Mouse (Mus musculus): Measurements from ENCODE around the gene Nipbl. TPM values are rescaled to one million over a fixed set of nuclear protein-coding genes. Genes with fewer than 3 reads are reported as not detected.

Gene Nipbl
- total and polyA plus RNA-seq, 3 experiments = 7.3 to 147 (median 53.4) TPM

DNA sequence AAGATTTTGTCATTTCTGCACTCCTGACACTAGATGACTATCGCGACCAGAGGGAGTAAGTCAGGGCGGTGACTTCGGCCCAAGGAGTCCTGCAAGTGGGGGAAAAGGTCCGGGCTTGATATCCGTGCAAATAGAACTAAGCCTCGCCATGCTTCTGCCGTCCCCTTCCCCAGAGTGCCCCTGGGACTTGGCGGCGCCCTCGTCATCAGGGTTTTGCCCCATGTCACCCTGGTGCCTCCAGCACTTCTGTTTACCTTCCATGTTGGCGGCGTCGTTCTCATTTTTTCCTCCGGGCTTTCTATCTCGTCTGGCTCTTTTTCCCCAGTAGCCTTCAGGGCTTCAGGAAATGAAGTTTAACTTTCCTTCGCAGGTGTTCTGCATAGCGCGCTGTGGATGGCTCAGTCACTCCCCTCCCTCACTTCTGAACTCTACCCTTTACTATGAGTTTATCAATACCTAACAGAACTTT is 1.7 kb upstream of the Nipbl start:
- peaks cover 2% of the 10 kb centered on the region for H3K36me3 ChIP-seq (replicated peaks)
- TF ChIP-seq CTCF (IDR thresholded peaks at IDR 0.05; ENCODE audit: low read depth, low read length) (no peak), GATA1 (IDR thresholded peaks at IDR 0.05; ENCODE audit: borderline replicate concordance, low read length) (no peak), TAL1 (conservative IDR thresholded peaks at IDR 0.05; ENCODE audit: low read depth, low read length) (no peak), GATA2 (IDR thresholded peaks at IDR 0.05; ENCODE audit: borderline replicate concordance, low read depth, low read length) (no peak), POLR2AphosphoS5 (IDR thresholded peaks at IDR 0.05; ENCODE audit: insufficient replicate concordance, low read depth, low read length) (no peak)
- peaks cover 33% of the 10 kb centered on the region for H3K4me1 ChIP-seq (ENCODE audit: insufficient read depth, low read depth, low read length)
- DNase-seq (ENCODE audit: low spot score) = peak; percentile 25
- no peaks in the 10 kb centered on the region for H3K27me3 ChIP-seq (ENCODE audit: insufficient read depth, low read length)
- ATAC-seq (ENCODE audit: extremely low read depth, insufficient number of reproducible peaks, low FRiP score, poor library complexity, severe bottlenecking) = no peak; the same call in 1 of the 2 replicates
- peak overlapping the region; percentile 85 for H3K4me3 ChIP-seq (ENCODE audit: low read depth, low read length)
- no peaks in the 10 kb centered on the region for H3K9me3 ChIP-seq (replicated peaks)

GRCm38 (mm10) chr15:8444890-8445597 is 781 bp upstream of the Nipbl start:
- Histone ChIP-seq H3K4me3 (ENCODE audit: low read depth, low read length) (peak overlapping the region; percentile 85), H3K27me3 (ENCODE audit: insufficient read depth, low read length) (no peaks in the 10 kb centered on the region), H3K4me1 (ENCODE audit: insufficient read depth, low read depth, low read length) (peaks cover 33% of the 10 kb centered on the region), H3K9me3 (replicated peaks) (no peaks in the 10 kb centered on the region), H3K36me3 (replicated peaks) (peaks cover 2% of the 10 kb centered on the region)
- peak; percentile 68 for ATAC-seq (ENCODE audit: extremely low read depth, insufficient number of reproducible peaks, low FRiP score, poor library complexity, severe bottlenecking)
- peak; percentile 60 for DNase-seq (ENCODE audit: low spot score)
- TF ChIP-seq CTCF (IDR thresholded peaks at IDR 0.05; ENCODE audit: low read depth, low read length) (peak; percentile 27; the same call in 1 of the 2 replicates), TAL1 (conservative IDR thresholded peaks at IDR 0.05; ENCODE audit: low read depth, low read length) (no peak), POLR2AphosphoS5 (IDR thresholded peaks at IDR 0.05; ENCODE audit: insufficient replicate concordance, low read depth, low read length) (no peak), GATA1 (IDR thresholded peaks at IDR 0.05; ENCODE audit: borderline replicate concordance, low read length) (no peak)

GRCm38 (mm10) chr15:8443168-8443925 is 916 bp downstream of the Nipbl start:
- ATAC-seq (ENCODE audit: extremely low read depth, insufficient number of reproducible peaks, low FRiP score, poor library complexity, severe bottlenecking) = no peak; the same call in 1 of the 2 replicates
- TF ChIP-seq POLR2AphosphoS5 (IDR thresholded peaks at IDR 0.05; ENCODE audit: insufficient replicate concordance, low read depth, low read length) (no peak), GATA1 (IDR thresholded peaks at IDR 0.05; ENCODE audit: borderline replicate concordance, low read length) (no peak), GATA2 (IDR thresholded peaks at IDR 0.05; ENCODE audit: borderline replicate concordance, low read depth, low read length) (no peak), CTCF (IDR thresholded peaks at IDR 0.05; ENCODE audit: low read depth, low read length) (no peak), TAL1 (conservative IDR thresholded peaks at IDR 0.05; ENCODE audit: low read depth, low read length) (no peak)
- Histone ChIP-seq H3K4me3 (ENCODE audit: low read depth, low read length) (peak overlapping the region; percentile 85), H3K36me3 (replicated peaks) (no peaks in the 10 kb centered on the region), H3K9me3 (replicated peaks) (no peaks in the 10 kb centered on the region), H3K27me3 (ENCODE audit: insufficient read depth, low read length) (no peaks in the 10 kb centered on the region), H3K4me1 (ENCODE audit: insufficient read depth, low read depth, low read length) (peaks cover 27% of the 10 kb centered on the region)
- peak; percentile 34 for DNase-seq (ENCODE audit: low spot score)

- H3K27me3 ChIP-seq (ENCODE audit: insufficient read depth, low read length) = no peaks in the 10 kb centered on the region
- H3K36me3 ChIP-seq (replicated peaks) = no peaks in the 10 kb centered on the region
- peak; percentile 25 for DNase-seq (ENCODE audit: low spot score)
- no peaks in the 10 kb centered on the region for H3K9me3 ChIP-seq (replicated peaks)
- TF ChIP-seq CTCF (IDR thresholded peaks at IDR 0.05; ENCODE audit: low read depth, low read length) = no peak
- no peak for TF ChIP-seq GATA2 (IDR thresholded peaks at IDR 0.05; ENCODE audit: borderline replicate concordance, low read depth, low read length)
- TF ChIP-seq POLR2AphosphoS5 (IDR thresholded peaks at IDR 0.05; ENCODE audit: insufficient replicate concordance, low read depth, low read length) = no peak
- TF ChIP-seq TAL1 (conservative IDR thresholded peaks at IDR 0.05; ENCODE audit: low read depth, low read length) = no peak
- TF ChIP-seq GATA1 (IDR thresholded peaks at IDR 0.05; ENCODE audit: borderline replicate concordance, low read length) = no peak
- ATAC-seq (ENCODE audit: extremely low read depth, insufficient number of reproducible peaks, low FRiP score, poor library complexity, severe bottlenecking) = peak; percentile 29; the same call in 1 of the 2 replicates
- peak overlapping the region; percentile 85 for H3K4me3 ChIP-seq (ENCODE audit: low read depth, low read length)
- H3K4me1 ChIP-seq (ENCODE audit: insufficient read depth, low read depth, low read length) = peaks cover 28% of the 10 kb centered on the region
Observed at GRCm38 (mm10) chr15:8442761-8443160, 1.5 kb downstream of the Nipbl start.

DNA sequence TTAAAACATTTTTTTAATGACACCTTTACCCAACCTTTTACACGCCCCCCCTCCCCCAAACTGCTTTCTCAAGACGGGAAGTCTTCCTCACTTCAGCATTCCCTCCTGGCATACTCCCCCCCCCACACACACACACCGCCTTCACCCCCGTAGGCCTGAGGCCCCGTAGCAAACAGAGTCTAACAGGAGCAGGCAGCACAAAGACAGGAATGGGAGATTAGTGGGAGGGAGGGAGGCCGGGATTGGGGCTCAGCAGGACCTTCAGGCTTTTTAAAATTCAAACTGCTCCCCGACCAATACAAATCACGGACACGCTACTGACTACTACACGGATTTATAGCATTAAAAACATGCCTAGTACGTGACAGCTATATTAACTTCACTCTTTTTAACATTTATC is 2.1 kb downstream of the Nipbl start:
- peaks cover 25% of the 10 kb centered on the region for H3K4me1 ChIP-seq (ENCODE audit: insufficient read depth, low read depth, low read length)
- TF ChIP-seq TAL1 (conservative IDR thresholded peaks at IDR 0.05; ENCODE audit: low read depth, low read length) = no peak
- no peak for TF ChIP-seq GATA1 (IDR thresholded peaks at IDR 0.05; ENCODE audit: borderline replicate concordance, low read length)
- no peak for TF ChIP-seq CTCF (IDR thresholded peaks at IDR 0.05; ENCODE audit: low read depth, low read length)
- no peak for TF ChIP-seq POLR2AphosphoS5 (IDR thresholded peaks at IDR 0.05; ENCODE audit: insufficient replicate concordance, low read depth, low read length)
- no peak for TF ChIP-seq GATA2 (IDR thresholded peaks at IDR 0.05; ENCODE audit: borderline replicate concordance, low read depth, low read length)
- ATAC-seq (ENCODE audit: extremely low read depth, insufficient number of reproducible peaks, low FRiP score, poor library complexity, severe bottlenecking) (no peak), DNase-seq (ENCODE audit: low spot score) (no peak)
- peak overlapping the region; percentile 85 for H3K4me3 ChIP-seq (ENCODE audit: low read depth, low read length)
- no peaks in the 10 kb centered on the region for H3K27me3 ChIP-seq (ENCODE audit: insufficient read depth, low read length)
- H3K9me3 ChIP-seq (replicated peaks) = no peaks in the 10 kb centered on the region
- no peaks in the 10 kb centered on the region for H3K36me3 ChIP-seq (replicated peaks)

Data from G1E (cell line).